In genomic region chr16:31017687-31018413, GRCm38 (mm10) we compare ENCODE assay signal across 26 mouse cellular contexts.
A peak's percentile ranks its signal among the peaks of the same experiment; 100 is the strongest.
DNase-seq lines count a peak whose midpoint lies in the region; ATAC-seq lines count a peak whose summit lies in the region.
"Had no signal": no experiment of that assay in that cellular context is flagged by ENCODE, and none has a peak within 500 bp of the region (broad histone marks: within the 10 kb centered on the region; RNA-seq: fewer than 3 reads in every experiment).

No protein-coding gene starts in this region.

- peaks cover 64% of the 10 kb centered on the region for H3K4me1 ChIP-seq in embryonic facial prominence, embryonic 13.5 days
- peaks cover 27% of the 10 kb centered on the region for H3K4me1 ChIP-seq in embryonic facial prominence, embryonic 10.5 days
- H3K4me1 ChIP-seq in megakaryocyte, embryonic 14.5 days = peaks cover 79% of the 10 kb centered on the region
- H3K4me1 ChIP-seq in hindbrain, embryonic 11.5 days (replicated peaks; ENCODE audit: control insufficient read depth, insufficient read depth, low read length) = no peaks in the 10 kb centered on the region

- peak overlapping the region; percentile 22; the same call in 1 of the 2 replicates for H3K27ac ChIP-seq in embryonic facial prominence, embryonic 13.5 days
- no peak overlapping the region for H3K27ac ChIP-seq in embryonic facial prominence, embryonic 10.5 days (replicated peaks)
- no peak overlapping the region for H3K27ac ChIP-seq in hindbrain, embryonic 11.5 days (ENCODE audit: low read depth, low read length)
- H3K27ac ChIP-seq: forebrain, embryonic 12.5 days; forebrain, embryonic 15.5 days; heart, embryonic 15.5 days; hindbrain, embryonic 12.5 days; hindbrain, embryonic 15.5 days had no signal

- H3K36me3 ChIP-seq in embryonic facial prominence, embryonic 13.5 days = no peaks in the 10 kb centered on the region
- 0 out of 2 replicates have a peak, but pooled peaks cover 4% of the 10 kb centered on the region for H3K36me3 ChIP-seq in embryonic facial prominence, embryonic 10.5 days (replicated peaks)
- H3K36me3 ChIP-seq in megakaryocyte, embryonic 14.5 days (replicated peaks; ENCODE audit: low read length) = peaks cover 8% of the 10 kb centered on the region
- no peaks in the 10 kb centered on the region for H3K36me3 ChIP-seq in hindbrain, embryonic 11.5 days (ENCODE audit: control insufficient read depth, insufficient read depth, low read length)
- H3K36me3 ChIP-seq: forebrain, embryonic 12.5 days; forebrain, embryonic 15.5 days; heart, embryonic 12.5 days; heart, embryonic 15.5 days; hindbrain, embryonic 12.5 days; hindbrain, embryonic 15.5 days had no signal

- no peak for DNase-seq in embryonic facial prominence, embryonic 10.5 days (ENCODE audit: low spot score)
- peak; percentile 57 for DNase-seq in adipocyte (ENCODE audit: low spot score)
- DNase-seq in hindbrain, embryonic 11.5 days (ENCODE audit: low spot score) = no peak
- DNase-seq: cerebellum, adult 11 months; cerebellum, adult 8-10 months; cerebellum, postnatal 10 days; cerebellum, postnatal 36 days; embryo, embryonic 11 days; gastrocnemius, postnatal 36 days; heart, adult 18-20 months; heart, postnatal 10 days; heart, postnatal 4 days; kidney, adult 2 months had no signal

- no peaks in the 10 kb centered on the region for H3K9me3 ChIP-seq in embryonic facial prominence, embryonic 13.5 days
- no peaks in the 10 kb centered on the region for H3K9me3 ChIP-seq in embryonic facial prominence, embryonic 10.5 days
- H3K9me3 ChIP-seq in megakaryocyte, embryonic 14.5 days = no peaks in the 10 kb centered on the region
- no peaks in the 10 kb centered on the region for H3K9me3 ChIP-seq in hindbrain, embryonic 11.5 days (ENCODE audit: control insufficient read depth, low read length)
- H3K9me3 ChIP-seq: forebrain, embryonic 12.5 days; forebrain, embryonic 15.5 days; heart, embryonic 12.5 days; heart, embryonic 15.5 days; hindbrain, embryonic 12.5 days; hindbrain, embryonic 15.5 days had no signal

- 91% methylated on average over 10 of the region's 10 CpGs for WGBS in embryonic facial prominence, embryonic 13.5 days
- 92% methylated on average over 10 of the region's 10 CpGs for WGBS in embryonic facial prominence, embryonic 10.5 days
- WGBS in hindbrain, embryonic 11.5 days = 93% methylated on average over 10 of the region's 10 CpGs

- H3K9ac ChIP-seq in embryonic facial prominence, embryonic 13.5 days = no peak overlapping the region
- H3K9ac ChIP-seq in hindbrain, embryonic 11.5 days (ENCODE audit: low read depth, low read length) = no peak overlapping the region
- H3K9ac ChIP-seq: forebrain, embryonic 12.5 days; forebrain, embryonic 15.5 days; heart, embryonic 12.5 days; heart, embryonic 15.5 days; hindbrain, embryonic 12.5 days; hindbrain, embryonic 15.5 days had no signal

- H3K4me2 ChIP-seq in embryonic facial prominence, embryonic 13.5 days = no peak overlapping the region
- no peak overlapping the region for H3K4me2 ChIP-seq in hindbrain, embryonic 11.5 days (replicated peaks; ENCODE audit: low read depth, low read length)
- H3K4me2 ChIP-seq: forebrain, embryonic 12.5 days; forebrain, embryonic 15.5 days; heart, embryonic 12.5 days; heart, embryonic 15.5 days; hindbrain, embryonic 12.5 days; hindbrain, embryonic 15.5 days had no signal

- no peaks in the 10 kb centered on the region for H3K27me3 ChIP-seq in embryonic facial prominence, embryonic 13.5 days
- no peaks in the 10 kb centered on the region for H3K27me3 ChIP-seq in embryonic facial prominence, embryonic 10.5 days (replicated peaks; ENCODE audit: low read depth, poor library complexity, severe bottlenecking)
- H3K27me3 ChIP-seq in megakaryocyte, embryonic 14.5 days (replicated peaks) = no peaks in the 10 kb centered on the region
- H3K27me3 ChIP-seq in hindbrain, embryonic 11.5 days (ENCODE audit: control insufficient read depth, insufficient read depth, low read length) = no peaks in the 10 kb centered on the region
- H3K27me3 ChIP-seq: forebrain, embryonic 12.5 days; forebrain, embryonic 15.5 days; heart, embryonic 12.5 days; heart, embryonic 15.5 days; hindbrain, embryonic 12.5 days; hindbrain, embryonic 15.5 days had no signal

- H3K4me3 ChIP-seq in embryonic facial prominence, embryonic 13.5 days = no peak overlapping the region
- H3K4me3 ChIP-seq in embryonic facial prominence, embryonic 10.5 days = no peak overlapping the region
- H3K4me3 ChIP-seq in megakaryocyte, embryonic 14.5 days (replicated peaks) = peak overlapping the region; percentile 14
- no peak overlapping the region for H3K4me3 ChIP-seq in hindbrain, embryonic 11.5 days (ENCODE audit: low read depth, low read length)
- H3K4me3 ChIP-seq: erythroblast, embryonic 14.5 days; forebrain, embryonic 12.5 days; forebrain, embryonic 15.5 days; heart, embryonic 12.5 days; heart, embryonic 15.5 days; hindbrain, embryonic 12.5 days; hindbrain, embryonic 15.5 days had no signal

- no peak for ATAC-seq in embryonic facial prominence, embryonic 13.5 days (ENCODE audit: insufficient number of reproducible peaks, insufficient read depth, low FRiP score, low TSS enrichment, low read depth)
- no peak for ATAC-seq in megakaryocyte, adult 5-6 weeks (ENCODE audit: poor library complexity, severe bottlenecking)
- 0 out of 2 replicates have a peak, but pooled peaks have one; percentile 26 for ATAC-seq in granulocyte monocyte progenitor cell, adult 5-6 weeks (replicated peaks; ENCODE audit: poor library complexity, severe bottlenecking)
- ATAC-seq in hindbrain, embryonic 11.5 days (ENCODE audit: low FRiP score) = no peak
- ATAC-seq: activated CD4-positive, CD25-positive, alpha-beta regulatory T cell, adult 4 months; forebrain, embryonic 15.5 days; intestine, postnatal 0 days had no signal
